Mouse (Mus musculus) neural tube, embryonic 15.5 days (tissue): ENCODE measurements at regions not wholly inside any gene's neighbourhood (a gene's known extent, or its start where the extent isn't known, plus 50 kb on each side); places are given as distances from the start of the nearest gene placed in this dataset.

Experiments
- ATAC-seq: fragments of 200-750 bp; cut with Nextera tagmentation; 2 replicates; pipeline ENCODE4 v1.8.0; 2017; ENCODE audit warnings: mild to moderate bottlenecking, moderate TSS enrichment, moderate library complexity; ENCODE audit not compliant: low FRiP score
- H3K27ac ChIP-seq: fragments of 300-500 bp; sonication (generic); replicated peaks from 2 replicates; pipeline ENCODE4 v1.5.1; 2015; ENCODE audit warnings: mild to moderate bottlenecking, inconsistent platforms
- H3K27me3 ChIP-seq: fragments of 300-500 bp; sonication (generic); replicated peaks from 2 replicates; pipeline ENCODE4 v1.6.1; 2015; ENCODE audit warnings: inconsistent platforms
- H3K36me3 ChIP-seq: fragments of 300-500 bp; sonication (generic); 2 replicates; pipeline ENCODE4 v1.6.1; 2015; ENCODE audit warnings: inconsistent platforms
- H3K4me1 ChIP-seq: fragments of 300-500 bp; sonication (generic); 2 replicates; pipeline ENCODE4 v1.6.1; 2015; ENCODE audit warnings: inconsistent platforms
- H3K4me2 ChIP-seq: fragments of 300-500 bp; sonication (generic); 2 replicates; pipeline ENCODE4 v1.6.1; 2015; ENCODE audit warnings: inconsistent platforms, mild to moderate bottlenecking, moderate library complexity
- H3K4me3 ChIP-seq: fragments of 300-500 bp; sonication (generic); replicated peaks from 2 replicates; pipeline ENCODE4 v1.5.1; 2015; ENCODE audit warnings: mild to moderate bottlenecking, inconsistent platforms
- H3K9ac ChIP-seq: fragments of 300-500 bp; sonication (generic); replicated peaks from 2 replicates; pipeline ENCODE4 v1.6.1; 2015; ENCODE audit warnings: mild to moderate bottlenecking, inconsistent platforms
- H3K9me3 ChIP-seq: fragments of 300-500 bp; sonication (generic); replicated peaks from 2 replicates; pipeline ENCODE4 v1.6.1; 2016; ENCODE audit warnings: inconsistent platforms
- WGBS: fragments of 180-500 bp; shearing (Covaris S2); methylation state at CpG from one replicate; pipeline ENCODE4 v1.1.7; 2015; ENCODE audit warnings: mixed read lengths; 5-methylcytosine and 5-hydroxymethylcytosine counted together

GRCm38 (mm10) chr16:87261527-87261926 lies 92.5 kb upstream of the N6amt1 start:
- 62% methylated on average over 7 of the region's 7 CpGs for WGBS
- Histone ChIP-seq H3K4me3 (no peak overlapping the region), H3K36me3 (no peaks in the 10 kb centered on the region), H3K4me2 (no peak overlapping the region), H3K9ac (no peak overlapping the region), H3K27ac (no peak overlapping the region), H3K9me3 (no peaks in the 10 kb centered on the region), H3K4me1 (no peaks in the 10 kb centered on the region), H3K27me3 (no peaks in the 10 kb centered on the region)
- ATAC-seq, result no peak

- Histone ChIP-seq H3K4me2 (no peak overlapping the region), H3K4me1 (no peaks in the 10 kb centered on the region), H3K4me3 (no peak overlapping the region), H3K9ac (no peak overlapping the region), H3K27me3 (no peaks in the 10 kb centered on the region), H3K9me3 (no peaks in the 10 kb centered on the region), H3K27ac (no peak overlapping the region), H3K36me3 (no peaks in the 10 kb centered on the region)
- whole genome bisulfite sequencing, result 96% methylated on average over 1 of the region's 1 CpGs
- no peak for ATAC-seq
Observed at GRCm38 (mm10) chr16:87254736-87255135, 99.2 kb upstream of the N6amt1 start.

GRCm38 (mm10) chr16:87250531-87250930 lies 103.5 kb upstream of the N6amt1 start:
- no peak overlapping the region for H3K4me2 ChIP-seq
- no peaks in the 10 kb centered on the region for H3K4me1 ChIP-seq
- H3K27ac ChIP-seq, result no peak overlapping the region
- no peaks in the 10 kb centered on the region for H3K27me3 ChIP-seq
- H3K4me3 ChIP-seq, result no peak overlapping the region
- no peak for ATAC-seq
- no peak overlapping the region for H3K9ac ChIP-seq
- WGBS, result 84% methylated on average over 10 of the region's 10 CpGs
- H3K9me3 ChIP-seq, result no peaks in the 10 kb centered on the region
- H3K36me3 ChIP-seq, result no peaks in the 10 kb centered on the region

GRCm38 (mm10) chr16:87249903-87250302 lies 104.1 kb upstream of the N6amt1 start:
- 38% methylated on average over 7 of the region's 7 CpGs for WGBS

GRCm38 (mm10) chr16:87248501-87249030 lies 105.4 kb upstream of the N6amt1 start:
- no peak for ATAC-seq
- 58% methylated on average over 6 of the region's 6 CpGs for WGBS
- Histone ChIP-seq H3K27me3 (no peaks in the 10 kb centered on the region), H3K9ac (no peak overlapping the region), H3K36me3 (no peaks in the 10 kb centered on the region), H3K4me3 (no peak overlapping the region), H3K4me1 (no peaks in the 10 kb centered on the region), H3K9me3 (no peaks in the 10 kb centered on the region), H3K4me2 (no peak overlapping the region), H3K27ac (no peak overlapping the region)

More at GRCm38 (mm10) chr16:87249903-87250302, 104.1 kb upstream of the N6amt1 start:
- 0 out of 2 replicates have a peak, but pooled peaks have one; percentile 15 for ATAC-seq
- no peak overlapping the region for H3K9ac ChIP-seq
- H3K4me3 ChIP-seq, result no peak overlapping the region
- H3K4me1 ChIP-seq, result no peaks in the 10 kb centered on the region
- no peak overlapping the region for H3K27ac ChIP-seq
- no peaks in the 10 kb centered on the region for H3K27me3 ChIP-seq
- no peaks in the 10 kb centered on the region for H3K36me3 ChIP-seq
- no peak overlapping the region for H3K4me2 ChIP-seq
- H3K9me3 ChIP-seq, result no peaks in the 10 kb centered on the region

GRCm38 (mm10) chr16:87245933-87246791 lies 107.8 kb upstream of the N6amt1 start:
- no peaks in the 10 kb centered on the region for H3K27me3 ChIP-seq
- no peaks in the 10 kb centered on the region for H3K9me3 ChIP-seq
- peak overlapping the region; percentile 41 for H3K4me2 ChIP-seq
- WGBS, result 65% methylated on average over 26 of the region's 26 CpGs
- no peak overlapping the region for H3K9ac ChIP-seq
- H3K4me1 ChIP-seq, result no peaks in the 10 kb centered on the region
- H3K27ac ChIP-seq, result no peak overlapping the region
- no peaks in the 10 kb centered on the region for H3K36me3 ChIP-seq
- 0 out of 2 replicates have a peak overlapping the region, but pooled peaks have one; percentile 14 for H3K4me3 ChIP-seq
- ATAC-seq, result peak; percentile 72; the same call in 1 of the 2 replicates

GRCm38 (mm10) chr16:87245441-87245840 lies 108.5 kb upstream of the N6amt1 start:
- Histone ChIP-seq H3K9me3 (no peaks in the 10 kb centered on the region), H3K4me3 (no peak overlapping the region), H3K9ac (no peak overlapping the region), H3K4me2 (no peak overlapping the region), H3K27me3 (no peaks in the 10 kb centered on the region), H3K27ac (no peak overlapping the region), H3K4me1 (no peaks in the 10 kb centered on the region), H3K36me3 (no peaks in the 10 kb centered on the region)
- 92% methylated on average over 7 of the region's 7 CpGs for WGBS
- ATAC-seq, result no peak

GRCm38 (mm10) chr16:87242027-87242426 lies 112.0 kb upstream of the N6amt1 start:
- Histone ChIP-seq H3K27ac (no peak overlapping the region), H3K4me3 (no peak overlapping the region), H3K36me3 (no peaks in the 10 kb centered on the region), H3K9me3 (no peaks in the 10 kb centered on the region), H3K4me1 (no peaks in the 10 kb centered on the region), H3K27me3 (no peaks in the 10 kb centered on the region), H3K9ac (no peak overlapping the region), H3K4me2 (no peak overlapping the region)
- WGBS, result 89% methylated on average over 7 of the region's 7 CpGs
- ATAC-seq, result no peak

GRCm38 (mm10) chr16:87239105-87239504 lies 114.9 kb upstream of the N6amt1 start:
- Histone ChIP-seq H3K36me3 (no peaks in the 10 kb centered on the region), H3K9ac (no peak overlapping the region), H3K4me1 (no peaks in the 10 kb centered on the region), H3K27ac (no peak overlapping the region), H3K9me3 (no peaks in the 10 kb centered on the region), H3K27me3 (no peaks in the 10 kb centered on the region), H3K4me3 (no peak overlapping the region), H3K4me2 (no peak overlapping the region)
- WGBS, result 91% methylated on average over 7 of the region's 7 CpGs
- no peak for ATAC-seq

GRCm38 (mm10) chr16:87234199-87234598 lies 119.8 kb upstream of the N6amt1 start:
- H3K27me3 ChIP-seq, result no peaks in the 10 kb centered on the region
- no peaks in the 10 kb centered on the region for H3K36me3 ChIP-seq
- H3K27ac ChIP-seq, result no peak overlapping the region
- no peak overlapping the region for H3K9ac ChIP-seq
- H3K4me3 ChIP-seq, result no peak overlapping the region
- no peak overlapping the region for H3K4me2 ChIP-seq
- WGBS, result 73% methylated on average over 4 of the region's 4 CpGs
- ATAC-seq, result no peak
- no peaks in the 10 kb centered on the region for H3K9me3 ChIP-seq
- no peaks in the 10 kb centered on the region for H3K4me1 ChIP-seq

GRCm38 (mm10) chr16:87225595-87225994 lies 128.4 kb upstream of the N6amt1 start:
- H3K9ac ChIP-seq, result no peak overlapping the region
- H3K9me3 ChIP-seq, result no peaks in the 10 kb centered on the region
- WGBS, result 88% methylated on average over 10 of the region's 10 CpGs
- H3K4me1 ChIP-seq, result no peaks in the 10 kb centered on the region
- H3K27me3 ChIP-seq, result no peaks in the 10 kb centered on the region
- H3K27ac ChIP-seq, result no peak overlapping the region
- H3K4me3 ChIP-seq, result no peak overlapping the region
- H3K36me3 ChIP-seq, result no peaks in the 10 kb centered on the region
- no peak overlapping the region for H3K4me2 ChIP-seq
- ATAC-seq, result no peak

- no peaks in the 10 kb centered on the region for H3K36me3 ChIP-seq
- H3K27ac ChIP-seq, result no peak overlapping the region
- no peak overlapping the region for H3K4me3 ChIP-seq
- H3K4me1 ChIP-seq, result no peaks in the 10 kb centered on the region
- H3K9ac ChIP-seq, result no peak overlapping the region
- no peak overlapping the region for H3K4me2 ChIP-seq
- ATAC-seq, result no peak
- no peaks in the 10 kb centered on the region for H3K27me3 ChIP-seq
- H3K9me3 ChIP-seq, result no peaks in the 10 kb centered on the region
- 91% methylated on average over 8 of the region's 8 CpGs for WGBS
Observed at GRCm38 (mm10) chr16:87225085-87225484, 128.9 kb upstream of the N6amt1 start.
